Mouse (Mus musculus) right cerebral cortex, postnatal 14 days (tissue): ENCODE results near the gene Reep6.

ENCODE experiments used
- DNase-seq: peaks from one replicate; pipeline ENCODE4 v3.0.0; 2022

Reep6 gene

DNA sequence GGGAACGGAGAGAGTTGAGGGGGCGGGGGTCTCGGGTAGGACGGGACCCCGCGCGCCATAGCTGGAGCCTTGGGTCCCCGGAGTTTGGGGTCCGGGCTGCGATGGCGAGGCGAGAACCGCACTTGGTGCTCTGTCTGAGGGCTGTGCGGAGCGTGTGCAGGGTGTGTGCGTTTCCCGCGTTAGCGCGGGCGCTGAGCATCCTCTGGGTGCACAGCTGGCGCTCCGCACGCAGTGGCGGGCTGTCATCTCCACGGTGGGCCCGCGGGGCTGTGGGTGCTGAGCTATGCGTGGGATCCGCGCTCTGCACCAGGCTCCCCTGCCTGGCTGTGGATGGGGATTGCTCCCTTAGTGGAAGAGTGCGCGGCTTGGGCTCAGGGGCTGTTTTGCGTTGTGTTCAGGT lies 27.0 kb downstream of the Reep6 start:
- DNase-seq = no peak

DNA sequence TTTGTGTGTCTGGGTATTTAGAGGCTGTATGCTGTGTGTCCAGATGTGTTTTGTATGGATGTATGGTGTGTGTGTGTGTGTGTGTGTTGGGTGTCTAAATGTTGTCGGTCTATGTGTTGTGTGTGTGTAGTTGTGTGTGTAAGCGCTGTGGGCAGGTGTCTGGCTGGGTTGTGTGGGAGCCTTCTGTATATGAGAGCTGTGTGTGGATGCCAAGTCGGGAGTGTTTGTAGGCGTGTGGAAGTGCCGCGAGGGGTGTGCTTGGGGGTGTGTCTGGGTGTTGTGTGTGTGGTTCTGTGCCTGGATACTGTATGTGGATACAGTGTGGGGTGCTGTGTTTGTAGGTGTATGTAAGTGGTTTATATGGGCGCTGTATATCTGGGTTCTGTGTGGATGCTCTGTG lies 27.6 kb downstream of the Reep6 start:
- no peak for DNase-seq

DNA sequence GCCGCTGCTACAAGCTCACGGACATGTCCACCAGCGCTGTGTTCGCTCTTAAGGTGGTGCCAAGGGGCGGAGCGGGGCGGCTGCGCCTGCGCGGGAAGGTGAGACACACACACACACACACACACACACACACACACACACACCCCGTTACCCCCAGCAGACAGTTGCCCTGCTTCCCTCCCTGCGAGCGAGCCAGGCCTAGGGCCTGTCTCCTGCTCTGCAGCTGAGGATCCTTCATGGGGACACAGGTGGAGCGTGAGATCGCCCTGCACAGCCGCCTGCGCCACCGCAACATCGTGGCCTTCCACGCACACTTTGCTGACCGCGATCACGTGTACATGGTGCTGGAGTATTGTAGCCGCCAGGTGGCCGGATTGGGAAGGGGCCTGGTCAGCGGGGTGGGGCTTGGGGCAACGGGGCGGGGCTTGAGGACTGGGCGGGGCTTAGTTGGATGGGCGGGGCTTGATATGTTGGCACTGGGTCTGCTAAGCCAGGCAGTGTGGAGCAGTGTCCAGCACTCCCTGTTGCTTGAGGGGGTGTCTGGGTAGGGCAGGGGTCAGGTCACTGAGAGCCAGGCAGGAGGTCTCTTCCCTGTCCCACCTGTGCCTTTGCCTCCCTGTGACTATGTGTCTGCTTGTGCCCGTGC lies 28.4 kb downstream of the Reep6 start:
- DNase-seq = no peak

DNA sequence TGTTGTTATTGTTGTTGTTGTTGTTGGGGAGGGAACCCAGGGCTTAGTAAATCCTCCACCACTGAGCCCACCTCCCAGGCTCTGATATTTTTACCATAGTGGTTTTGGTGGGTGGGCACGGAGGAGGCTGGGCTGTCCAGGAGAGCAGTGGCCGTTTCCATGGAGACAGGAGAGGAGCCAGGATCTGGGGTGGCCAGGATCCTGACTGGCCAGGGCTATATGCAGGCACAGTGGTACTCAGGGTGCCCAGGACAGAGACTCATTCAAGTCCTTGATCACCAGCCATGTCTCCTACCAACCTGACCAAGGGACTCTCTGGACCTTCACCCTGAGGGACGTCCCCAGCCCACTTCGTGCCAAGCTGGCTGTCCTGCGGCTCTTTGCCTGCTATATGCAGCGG lies 34.0 kb downstream of the Reep6 start:
- no peak for DNase-seq

DNA sequence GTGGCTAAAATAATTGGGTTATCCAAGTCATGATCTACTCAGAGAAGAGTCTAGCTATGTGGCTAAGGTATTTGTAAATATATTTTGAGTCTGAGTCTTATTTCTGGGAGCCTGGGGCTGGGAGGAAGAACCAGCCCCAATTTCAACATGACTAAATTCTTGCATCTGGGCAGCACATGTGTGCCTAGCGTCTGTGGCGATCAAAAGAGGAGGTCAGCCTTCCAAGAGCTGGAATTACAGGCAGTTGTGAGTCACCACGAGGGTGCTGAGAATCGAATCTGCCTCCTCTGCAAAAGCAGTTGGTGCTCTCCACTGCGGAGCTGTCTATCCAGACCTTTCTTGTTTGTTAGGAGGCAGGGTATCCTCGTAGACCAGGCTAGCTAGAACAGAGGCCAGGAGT lies 36.0 kb downstream of the Reep6 start:
- DNase-seq = no peak

DNA sequence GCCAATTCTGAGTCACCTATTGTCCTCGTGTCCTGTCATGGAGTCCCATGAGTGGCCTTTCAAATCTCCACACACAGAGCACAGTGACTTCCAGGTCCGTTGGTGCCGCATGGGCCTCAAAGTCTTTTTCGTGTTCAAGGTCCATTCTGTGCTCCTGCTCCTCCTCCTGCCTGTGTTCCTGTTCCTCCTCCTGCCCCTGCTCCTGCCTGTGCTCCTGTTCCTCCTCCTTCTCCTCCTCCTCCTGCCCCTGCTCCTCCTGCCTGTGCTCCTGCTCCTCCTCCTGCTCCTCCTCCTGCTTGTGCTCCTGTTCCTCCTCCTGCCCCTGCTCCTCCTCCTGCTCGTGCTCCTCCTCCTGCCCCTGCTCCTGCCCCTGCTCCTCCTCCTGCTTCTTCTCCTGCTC lies 38.2 kb downstream of the Reep6 start:
- DNase-seq = no peak

DNA sequence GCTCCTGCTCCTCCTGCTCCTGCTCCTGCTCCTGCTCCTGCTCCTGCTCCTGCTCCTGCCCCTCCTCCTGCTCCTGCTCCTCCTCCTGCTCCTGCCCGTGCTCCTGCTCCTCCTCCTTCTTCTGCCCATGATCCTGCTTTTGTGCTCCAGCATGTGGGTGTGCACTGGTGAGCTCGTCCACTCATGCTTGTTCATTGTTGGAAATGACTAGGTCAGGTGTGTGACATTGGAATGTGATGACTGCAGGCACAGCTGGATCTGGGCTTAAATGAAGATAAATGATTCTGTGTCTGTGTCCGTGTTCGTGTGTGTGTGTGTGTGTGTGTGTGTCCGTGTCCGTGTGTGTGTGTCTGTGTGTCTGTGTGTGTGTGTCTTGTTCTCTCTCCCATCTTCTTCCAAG lies 38.6 kb downstream of the Reep6 start:
- DNase-seq = no peak

DNA sequence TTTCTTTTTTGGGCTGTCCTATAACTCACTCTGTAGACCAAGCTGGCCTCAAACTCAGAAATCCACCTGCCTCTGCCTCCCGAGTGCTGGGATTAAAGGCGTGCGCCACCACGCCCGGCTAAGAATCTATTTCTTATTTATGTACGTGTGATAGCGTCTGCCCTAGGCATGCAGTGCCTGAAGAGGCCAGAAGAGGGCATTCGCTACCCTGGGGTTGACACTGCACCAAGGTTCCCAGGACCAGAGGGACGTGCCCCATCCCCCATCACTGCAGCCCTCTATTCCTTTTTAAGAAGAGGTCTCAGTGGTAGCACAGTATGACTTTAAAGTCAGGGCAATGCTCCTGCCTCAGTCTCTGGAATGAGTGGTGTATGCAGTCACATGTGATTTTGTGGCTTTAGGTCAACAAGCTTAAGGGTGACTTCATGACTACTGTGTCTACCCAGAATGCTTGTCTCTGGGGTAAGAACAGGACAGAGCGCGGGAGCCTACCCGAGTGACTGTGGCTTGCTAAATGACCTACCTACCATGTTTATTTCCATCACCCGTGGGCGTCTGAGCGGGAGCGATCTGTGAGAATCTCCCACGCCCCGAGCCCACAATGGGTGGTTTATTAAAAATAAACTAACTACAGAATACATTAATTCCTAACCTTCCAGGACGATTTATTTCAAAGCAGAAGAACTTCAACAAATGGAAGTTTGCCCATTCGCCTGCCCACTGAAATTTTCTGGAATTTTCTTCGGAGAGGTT lies 40.4 kb downstream of the Reep6 start:
- no peak for DNase-seq

DNA sequence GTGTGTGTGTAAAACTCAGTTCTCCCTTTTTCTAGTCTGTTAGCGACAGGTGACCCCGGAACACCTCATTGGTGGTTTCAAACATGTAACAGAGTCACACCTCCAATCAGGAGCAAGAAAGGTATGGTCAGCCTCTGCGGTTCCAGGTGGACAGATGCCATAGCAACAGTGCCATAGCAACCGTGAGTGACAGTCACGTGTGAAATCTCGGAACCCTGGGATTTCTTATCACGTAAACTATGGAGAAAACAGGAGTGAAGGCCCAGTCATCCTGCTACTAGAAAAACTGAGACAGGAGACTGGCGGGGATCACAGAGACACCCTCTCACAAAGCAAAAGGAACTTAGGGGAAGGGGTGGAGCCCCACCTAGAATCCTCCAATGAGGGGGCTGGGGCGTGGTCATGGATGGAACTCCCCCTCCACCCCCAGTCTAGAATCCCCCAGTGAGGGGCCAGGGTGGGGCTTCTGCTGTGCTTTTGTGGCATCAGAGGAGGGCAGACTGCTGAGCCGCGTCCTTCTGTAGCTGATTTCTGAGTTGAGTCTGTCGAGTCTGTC lies 41.7 kb downstream of the Reep6 start:
- DNase-seq = peak; percentile 64

DNA sequence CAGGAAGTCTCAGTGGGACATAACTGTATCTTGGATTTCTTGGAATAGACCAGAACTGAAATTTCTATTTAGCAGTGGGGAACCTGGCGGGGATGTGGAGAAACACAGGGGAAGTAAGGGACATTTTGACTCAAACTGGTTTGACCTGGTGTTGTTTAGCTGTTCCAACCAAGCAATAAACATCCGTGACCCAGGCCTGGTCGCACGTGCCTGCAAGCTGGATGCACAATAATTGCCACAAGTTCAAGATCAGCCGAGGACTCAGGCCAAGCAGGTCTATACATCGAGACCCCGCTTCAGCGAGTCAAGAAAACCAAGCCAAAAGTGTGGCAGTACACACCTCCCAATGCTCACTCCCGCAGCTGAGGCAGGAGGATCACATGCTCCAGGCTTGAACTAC lies 42.2 kb downstream of the Reep6 start:
- DNase-seq = no peak

DNA sequence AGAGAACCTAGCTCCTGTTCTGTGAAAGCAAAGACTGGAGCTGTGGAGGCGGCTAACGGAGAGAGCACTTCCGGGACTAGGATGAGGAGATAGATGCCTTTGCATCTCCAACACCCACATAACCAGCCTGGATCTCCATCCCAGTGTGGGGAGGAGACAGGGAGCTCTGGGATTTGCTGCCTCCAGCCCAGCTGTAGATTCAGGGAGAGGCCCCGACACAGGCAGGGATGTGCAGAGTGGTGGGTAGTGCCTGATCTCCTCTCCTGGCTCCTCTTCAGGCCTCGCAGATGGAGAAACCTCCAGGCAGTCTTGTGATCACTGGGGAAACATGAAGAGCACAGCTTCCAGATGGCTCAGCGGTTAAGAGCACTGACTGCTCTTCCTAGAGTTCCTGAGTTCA lies 43.0 kb downstream of the Reep6 start:
- DNase-seq = no peak

DNA sequence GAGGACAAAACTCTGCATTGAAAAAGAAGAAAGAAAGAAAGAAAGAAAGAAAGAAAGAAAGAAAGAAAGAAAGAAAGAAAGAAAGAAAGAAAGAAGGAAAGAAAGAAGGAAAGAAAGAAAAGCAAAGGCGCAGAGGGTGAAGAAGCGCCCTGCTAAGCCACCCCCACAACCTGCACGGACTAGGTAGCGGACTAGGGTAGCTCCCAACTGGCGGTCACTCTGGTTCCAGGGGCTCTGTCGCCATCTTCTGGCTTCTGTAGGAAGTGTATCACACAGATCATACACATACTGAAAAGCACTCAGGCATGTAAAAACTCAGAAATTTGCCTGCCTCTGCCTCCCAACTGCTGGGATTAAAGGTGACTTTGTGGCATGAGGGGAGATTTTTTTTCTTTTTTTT lies 44.3 kb downstream of the Reep6 start:
- DNase-seq = peak; percentile 75

DNA sequence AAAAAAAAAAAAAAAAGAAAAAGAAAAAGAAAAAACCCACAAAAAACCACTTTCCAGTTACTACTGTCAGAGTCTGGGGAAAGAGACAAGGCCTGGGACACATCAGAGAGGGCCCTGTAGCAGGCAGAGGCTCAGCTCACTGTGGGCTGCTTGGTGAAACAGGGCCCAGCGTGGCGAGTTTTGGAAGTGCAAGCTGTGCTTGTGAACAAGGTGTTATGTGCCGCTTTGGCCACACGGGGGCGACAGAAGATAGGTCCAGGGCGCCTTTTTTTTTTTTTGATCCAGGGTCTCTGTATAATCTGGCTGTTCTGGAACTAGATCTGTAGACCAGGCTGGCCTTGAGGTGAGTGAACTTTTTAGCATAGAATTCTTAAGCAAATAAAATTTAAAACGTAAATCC lies 46.4 kb downstream of the Reep6 start:
- DNase-seq = peak; percentile 98

DNA sequence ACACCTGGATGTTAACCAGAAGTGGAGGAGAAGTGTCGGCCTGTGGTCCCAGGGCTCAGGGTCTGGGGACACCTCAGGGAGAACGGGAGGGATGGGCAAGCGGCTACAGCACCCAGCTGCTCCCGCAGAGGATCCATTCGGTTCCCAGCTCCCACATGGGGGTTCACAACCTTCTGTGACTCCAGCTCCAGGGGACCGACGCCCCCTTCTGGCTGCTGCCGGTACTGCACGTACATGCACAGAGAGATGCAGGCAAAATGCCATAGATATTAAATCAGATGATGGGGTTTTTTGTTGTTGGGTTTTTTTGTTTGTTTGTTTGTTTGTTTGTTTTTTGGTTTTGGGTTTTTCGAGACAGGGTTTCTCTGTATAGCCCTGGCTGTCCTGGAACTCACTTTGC lies 48.0 kb downstream of the Reep6 start:
- no peak for DNase-seq

DNA sequence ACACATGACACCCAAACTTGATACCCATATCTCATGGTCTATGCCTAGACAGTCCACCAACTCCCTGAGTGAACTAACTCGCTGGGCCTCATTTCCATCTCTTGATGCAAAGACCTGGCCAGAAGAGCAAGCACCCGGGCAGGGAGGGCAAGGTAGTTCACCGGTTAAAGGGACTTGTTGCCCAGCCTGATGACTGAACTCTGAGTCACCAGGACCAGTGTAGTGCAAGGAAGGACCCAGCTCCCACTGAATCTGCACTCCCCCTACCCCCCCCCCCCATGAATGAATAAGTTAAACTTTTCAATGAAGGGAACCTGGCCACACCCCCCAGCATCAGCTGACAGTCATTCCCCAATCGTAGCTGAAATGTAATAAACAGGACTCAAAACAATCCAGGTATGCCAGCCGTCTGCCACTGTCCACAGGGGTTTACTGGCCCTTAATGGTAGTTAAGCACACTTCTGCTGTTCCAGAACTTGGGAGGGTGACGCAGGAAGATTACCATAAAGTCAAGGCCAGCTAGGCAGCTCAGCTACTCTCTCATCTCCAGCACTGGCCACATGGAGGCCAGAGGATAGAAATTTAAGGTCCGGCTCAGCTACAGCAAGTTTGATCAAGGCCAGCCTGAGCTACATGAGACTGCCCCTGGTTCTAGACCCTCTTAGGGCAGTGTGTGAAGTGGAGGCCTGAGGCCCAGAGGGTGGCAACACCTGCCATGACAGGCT lies 53.0 kb downstream of the Reep6 start:
- DNase-seq = no peak

DNA sequence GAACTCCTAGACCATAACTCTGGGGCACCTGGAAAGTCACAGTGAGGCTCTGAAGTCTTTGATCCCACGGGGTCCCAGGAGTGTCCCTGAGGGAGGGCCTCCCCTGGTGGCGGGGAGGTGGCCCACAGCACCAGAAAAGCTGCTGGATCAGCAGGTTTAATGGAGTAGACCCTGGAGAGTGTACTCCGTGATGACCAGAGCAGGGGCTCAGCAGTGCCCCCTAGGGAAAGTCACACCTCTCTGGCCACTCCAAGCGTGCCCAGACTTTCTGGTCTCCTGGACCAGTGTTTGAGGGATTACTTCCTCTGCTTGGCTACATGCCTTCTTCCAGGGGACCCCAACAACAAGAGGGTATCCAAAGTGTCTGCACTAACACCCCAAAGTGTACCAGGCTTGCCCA lies 53.7 kb downstream of the Reep6 start:
- no peak for DNase-seq

DNA sequence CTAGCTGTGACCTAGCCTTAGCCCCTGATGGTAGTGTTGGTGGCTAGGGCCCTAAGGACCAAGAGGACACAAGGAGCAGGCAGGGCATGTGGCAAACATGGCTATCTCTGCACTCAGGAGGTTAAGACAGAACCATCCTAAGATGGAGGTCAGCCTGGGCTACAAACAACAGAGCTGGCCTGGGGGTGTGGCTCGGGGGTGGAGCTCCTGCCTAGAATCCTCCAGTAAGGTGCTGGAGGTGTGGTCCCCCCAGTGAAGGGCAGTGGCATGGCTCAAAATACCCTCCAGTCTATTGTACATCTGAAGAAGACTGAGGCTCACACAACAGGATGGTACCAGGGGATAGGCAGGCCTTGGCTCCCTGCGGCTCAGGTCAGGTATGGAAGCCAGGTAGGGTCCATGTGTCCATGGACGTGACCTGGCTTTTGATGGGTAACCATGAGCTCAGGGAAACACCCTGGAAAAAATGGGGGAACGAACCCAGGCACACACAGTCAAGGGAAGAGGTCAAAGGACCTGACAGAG lies 54.4 kb downstream of the Reep6 start:
- no peak for DNase-seq

DNA sequence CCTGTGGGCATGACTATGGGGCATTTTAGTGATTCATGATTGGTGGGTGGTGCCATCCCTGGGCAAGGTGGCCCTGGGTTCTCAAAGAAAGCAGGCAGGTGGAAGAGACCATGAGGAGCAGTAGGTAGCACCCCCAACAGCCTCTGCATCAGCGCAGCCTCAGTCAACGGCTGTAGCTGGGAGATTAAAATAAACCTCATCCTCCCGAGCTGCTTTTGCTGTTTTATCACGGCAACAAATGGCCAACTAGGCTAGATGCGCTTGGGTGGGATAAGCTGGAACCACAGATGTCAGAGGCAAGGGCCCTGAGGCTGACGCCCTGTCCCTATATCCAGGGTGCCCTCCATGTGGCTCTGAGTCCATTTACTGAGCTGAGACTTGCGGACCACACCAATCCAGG lies 55.0 kb downstream of the Reep6 start:
- no peak for DNase-seq

DNA sequence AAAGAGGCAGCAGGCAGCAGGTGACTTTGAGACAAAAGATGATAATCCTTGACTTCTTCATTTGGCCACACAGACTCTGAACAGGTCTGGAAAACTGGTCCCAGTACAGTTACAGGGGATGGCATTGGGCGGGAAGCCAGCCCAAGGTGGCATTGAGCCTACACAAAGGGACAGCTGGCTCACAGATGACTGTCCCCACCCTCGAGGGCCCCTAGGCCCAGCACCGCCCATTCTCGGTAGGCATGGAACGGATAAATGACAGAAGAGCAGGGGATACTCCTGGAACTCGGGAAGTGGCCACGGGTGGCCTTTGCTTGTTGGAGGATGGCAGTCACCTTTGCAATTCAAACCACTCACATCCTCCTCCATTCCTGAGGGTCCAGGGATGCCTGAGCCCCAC lies 55.6 kb downstream of the Reep6 start:
- DNase-seq = no peak
